Mouse (Mus musculus): ENCODE results near the gene Spata18.

The Spata18 gene

DNA sequence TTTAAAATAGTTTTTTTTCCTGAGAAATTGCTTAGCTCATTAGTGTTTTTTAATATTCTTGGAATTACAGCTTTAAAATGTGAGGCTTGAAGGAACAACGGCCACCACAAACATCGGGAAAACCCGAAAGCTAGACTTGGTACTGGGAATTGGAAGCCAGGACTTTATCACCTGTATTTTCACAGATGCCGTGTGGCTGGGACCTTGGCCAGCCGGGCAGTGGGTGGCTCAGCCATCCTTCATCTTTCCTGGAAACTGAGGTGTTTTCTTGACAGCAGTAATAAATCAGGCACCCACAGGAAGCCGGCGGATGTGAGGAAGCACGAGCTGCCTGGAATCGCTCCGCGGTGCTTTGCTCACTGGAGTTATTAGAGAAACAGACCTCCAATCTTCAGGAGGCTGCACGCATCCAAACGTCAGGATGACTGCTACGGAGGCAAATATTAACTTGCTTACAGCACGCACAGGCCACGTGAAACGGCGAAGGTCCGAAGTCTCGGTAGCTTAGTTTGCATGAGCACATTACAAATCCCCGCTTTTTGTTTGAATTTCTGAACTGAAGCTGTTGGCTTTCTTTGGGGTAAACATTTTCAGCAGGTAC lies 70.6 kb downstream of the Spata18 start:
- peak; percentile 71 to 77 for DNase-seq

- no peak for DNase-seq
Measured at GRCm38 (mm10) chr5:73725981-73726380, 74.8 kb downstream of the Spata18 start.

DNA sequence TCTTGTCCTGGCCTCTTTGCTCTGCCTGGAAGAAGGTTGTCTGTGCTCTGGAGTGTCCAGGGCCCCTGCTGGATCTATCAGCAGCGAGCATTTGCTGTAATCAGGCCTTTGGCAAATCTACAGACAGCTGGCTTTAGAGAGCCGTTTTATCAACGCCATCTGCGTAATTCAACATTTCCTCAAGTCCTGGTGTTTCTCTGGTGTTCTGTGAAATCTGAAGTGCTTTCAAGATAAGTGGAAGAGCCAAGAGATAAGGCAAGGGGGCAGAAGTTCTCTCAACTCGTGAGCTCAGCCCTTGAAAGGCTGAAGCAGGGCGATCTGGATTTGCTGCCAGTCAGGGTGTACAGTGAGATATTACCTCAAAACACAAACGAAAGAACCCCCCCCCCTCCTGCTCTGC lies 77.5 kb downstream of the Spata18 start:
- DNase-seq = no peak
